Mouse (Mus musculus) kidney, adult 18-20 months (tissue): ENCODE measurements around the gene Scn8a.

Experiments used
- DNase-seq: peaks from one replicate; pipeline ENCODE4 v3.0.0; 2021

Gene Scn8a

GRCm38 (mm10) chr15:101075656-101076055 is 206.0 kb downstream of the Scn8a start:
- DNase-seq = no peak

GRCm38 (mm10) chr15:101076071-101077000 is 206.7 kb downstream of the Scn8a start:
- DNase-seq = peak; percentile 36

GRCm38 (mm10) chr15:101077001-101077812 is 207.5 kb downstream of the Scn8a start:
- DNase-seq = peak; percentile 62

GRCm38 (mm10) chr15:101077813-101078730 is 208.4 kb downstream of the Scn8a start, which contains the start of gene Fignl2:
Gene Fignl2 (minus strand): TSS chr15:101078567.
- DNase-seq = peak; percentile 61

GRCm38 (mm10) chr15:101078731-101079156 is 209.1 kb downstream of the Scn8a start:
- DNase-seq = peak; percentile 95

GRCm38 (mm10) chr15:101080031-101080520 is 210.4 kb downstream of the Scn8a start:
- DNase-seq = no peak

- DNase-seq = no peak
Observed at GRCm38 (mm10) chr15:101081035-101081548, 211.4 kb downstream of the Scn8a start.

- DNase-seq = no peak
Observed at GRCm38 (mm10) chr15:101082236-101082635, 212.6 kb downstream of the Scn8a start.

- DNase-seq = no peak
Observed at GRCm38 (mm10) chr15:101084499-101084898, 214.8 kb downstream of the Scn8a start.

- no peak for DNase-seq
Observed at GRCm38 (mm10) chr15:101086451-101086850, 216.8 kb downstream of the Scn8a start.

- DNase-seq = peak; percentile 66
Observed at GRCm38 (mm10) chr15:101086956-101087355, 217.3 kb downstream of the Scn8a start.

GRCm38 (mm10) chr15:101088291-101088690 is 218.6 kb downstream of the Scn8a start:
- no peak for DNase-seq

GRCm38 (mm10) chr15:101091551-101091950 is 221.9 kb downstream of the Scn8a start:
- no peak for DNase-seq

GRCm38 (mm10) chr15:101092121-101092828 is 222.6 kb downstream of the Scn8a start:
- DNase-seq = peak; percentile 42

GRCm38 (mm10) chr15:101092829-101093648 is 223.4 kb downstream of the Scn8a start:
- DNase-seq = peak; percentile 68

GRCm38 (mm10) chr15:101093988-101094387 is 224.3 kb downstream of the Scn8a start:
- no peak for DNase-seq

GRCm38 (mm10) chr15:101094979-101095378 is 225.3 kb downstream of the Scn8a start:
- DNase-seq = no peak

GRCm38 (mm10) chr15:101095392-101095791 is 225.7 kb downstream of the Scn8a start:
- no peak for DNase-seq
